Mouse (Mus musculus) midbrain, postnatal 0 days (tissue): ENCODE data around the gene Sipa1l3. TPM values are rescaled to one million over a fixed set of nuclear protein-coding genes. Genes with fewer than 3 reads are reported as not detected.

Experiments
- ATAC-seq: fragments of 200-750 bp; cut with Nextera tagmentation; 2 replicates; pipeline ENCODE4 v1.8.0; 2017; ENCODE audit warnings: moderate number of reproducible peaks, mild to moderate bottlenecking, moderate TSS enrichment, moderate library complexity; ENCODE audit not compliant: low FRiP score
- DNase-seq: peaks from one replicate; pipeline ENCODE4 v3.0.0-alpha.2; 2015; ENCODE audit warnings: low spot score
- H3K27ac ChIP-seq: fragments of 300-500 bp; sonication (generic); 2 replicates; pipeline ENCODE4 v1.5.1; 2014; ENCODE audit warnings: low read depth, mild to moderate bottlenecking, low read length, mixed read lengths
- H3K27me3 ChIP-seq: fragments of 300-500 bp; sonication (generic); 2 replicates; pipeline ENCODE4 v1.6.1; 2014; ENCODE audit warnings: low read length, control low read depth, mixed read lengths; ENCODE audit not compliant: insufficient read depth
- H3K36me3 ChIP-seq: fragments of 300-500 bp; sonication (generic); 2 replicates; pipeline ENCODE4 v1.6.1; 2014; ENCODE audit warnings: low read length, control low read depth, mixed read lengths; ENCODE audit not compliant: insufficient read depth
- H3K4me1 ChIP-seq: fragments of 300-500 bp; sonication (generic); 2 replicates; pipeline ENCODE4 v1.6.1; 2014; ENCODE audit warnings: mild to moderate bottlenecking, control low read depth, antibody characterized with exemption, low read length, mixed read lengths; ENCODE audit not compliant: insufficient read depth
- H3K4me2 ChIP-seq: fragments of 300-500 bp; sonication (generic); 2 replicates; pipeline ENCODE4 v1.6.1; 2014; ENCODE audit warnings: low read depth, mild to moderate bottlenecking, low read length, mixed read lengths; ENCODE audit not compliant: poor library complexity, severe bottlenecking
- H3K4me3 ChIP-seq: fragments of 300-500 bp; sonication (generic); 2 replicates; pipeline ENCODE4 v1.5.1; 2014; ENCODE audit warnings: low read depth, mild to moderate bottlenecking, low read length, moderate library complexity
- H3K9ac ChIP-seq: fragments of 300-500 bp; sonication (generic); replicated peaks from 2 replicates; pipeline ENCODE4 v1.6.1; 2014; ENCODE audit warnings: mild to moderate bottlenecking, low read length, moderate library complexity, mixed read lengths; ENCODE audit not compliant: poor library complexity, severe bottlenecking
- H3K9me3 ChIP-seq: fragments of 300-500 bp; sonication (generic); 2 replicates; pipeline ENCODE4 v1.6.1; 2016; ENCODE audit warnings: low read length, control low read depth
- CTCF ChIP-seq: IDR thresholded peaks from 2 replicates; pipeline ENCODE4 v1.5.1; 2016; ENCODE audit warnings: antibody characterized with exemption, mild to moderate bottlenecking
- WGBS: fragments of 180-500 bp; shearing (Covaris S2); extraction: QIAGEN DNeasy Blood & Tissue Kit; methylation state at CpG from one replicate; pipeline ENCODE4 v1.1.7; 2014; 5-methylcytosine and 5-hydroxymethylcytosine counted together
- polyA plus RNA-seq: library from polyadenylated mRNA; unstranded; fragments of >200 nt; fragmentation: Nextera tagmentation; extraction: Ambion mirVana; gene quantifications from 2 replicates; pipeline ENCODE4 v1.2.1, GENCODE M21; 2015
- total RNA-seq: library from RNA; depleted of rRNA; stranded (reverse); fragments of >200 nt; gene quantifications from 2 replicates; pipeline ENCODE4 v1.2.3, GENCODE M21; 2014

Sipa1l3 gene
- total and polyA plus RNA-seq, 2 experiments from 2014 or later = 13.9 to 80.7 TPM

- no peak overlapping the region for H3K4me3 ChIP-seq
- DNase-seq (no peak), ATAC-seq (no peak)
- H3K9ac ChIP-seq = no peak overlapping the region
- H3K4me2 ChIP-seq = no peak overlapping the region
- H3K27ac ChIP-seq = no peak overlapping the region
- peaks cover 20% of the 10 kb centered on the region for H3K36me3 ChIP-seq
- 89% methylated on average over 8 of the region's 8 CpGs for WGBS
- TF ChIP-seq CTCF = no peak
- H3K4me1 ChIP-seq = no peaks in the 10 kb centered on the region
- H3K27me3 ChIP-seq = no peaks in the 10 kb centered on the region
- H3K9me3 ChIP-seq = no peaks in the 10 kb centered on the region
Observed at GRCm38 (mm10) chr7:29340838-29341237, 177.6 kb downstream of the Sipa1l3 start.

- Histone ChIP-seq H3K27ac (no peak overlapping the region), H3K4me1 (no peaks in the 10 kb centered on the region), H3K9ac (no peak overlapping the region), H3K27me3 (no peaks in the 10 kb centered on the region), H3K36me3 (peaks cover 22% of the 10 kb centered on the region), H3K4me3 (no peak overlapping the region), H3K4me2 (no peak overlapping the region), H3K9me3 (no peaks in the 10 kb centered on the region)
- ATAC-seq (no peak), DNase-seq (no peak)
- 92% methylated on average over 9 of the region's 9 CpGs for WGBS
- TF ChIP-seq CTCF = no peak
Observed at GRCm38 (mm10) chr7:29340247-29340646, 178.2 kb downstream of the Sipa1l3 start.

GRCm38 (mm10) chr7:29338984-29339679 lies 179.3 kb downstream of the Sipa1l3 start:
- no peak overlapping the region for H3K9ac ChIP-seq
- H3K27me3 ChIP-seq = no peaks in the 10 kb centered on the region
- no peak for DNase-seq
- H3K9me3 ChIP-seq = no peaks in the 10 kb centered on the region
- H3K27ac ChIP-seq = no peak overlapping the region
- peaks cover 22% of the 10 kb centered on the region for H3K36me3 ChIP-seq
- 75% methylated on average over 14 of the region's 14 CpGs for WGBS
- no peak overlapping the region for H3K4me2 ChIP-seq
- H3K4me3 ChIP-seq = no peak overlapping the region
- no peak for TF ChIP-seq CTCF
- no peak for ATAC-seq
- H3K4me1 ChIP-seq = no peaks in the 10 kb centered on the region

- ATAC-seq (no peak), DNase-seq (no peak)
- no peaks in the 10 kb centered on the region for H3K9me3 ChIP-seq
- no peak for TF ChIP-seq CTCF
- no peak overlapping the region for H3K4me3 ChIP-seq
- H3K27me3 ChIP-seq = no peaks in the 10 kb centered on the region
- H3K4me1 ChIP-seq = no peaks in the 10 kb centered on the region
- H3K27ac ChIP-seq = no peak overlapping the region
- H3K4me2 ChIP-seq = no peak overlapping the region
- peaks cover 20% of the 10 kb centered on the region for H3K36me3 ChIP-seq
- no peak overlapping the region for H3K9ac ChIP-seq
- WGBS = 88% methylated on average over 9 of the region's 9 CpGs
Observed at GRCm38 (mm10) chr7:29338351-29338919, 180.0 kb downstream of the Sipa1l3 start.

- no peaks in the 10 kb centered on the region for H3K9me3 ChIP-seq
- no peak for ATAC-seq
- no peak for DNase-seq
- peaks cover 20% of the 10 kb centered on the region for H3K36me3 ChIP-seq
- H3K27me3 ChIP-seq = no peaks in the 10 kb centered on the region
- H3K9ac ChIP-seq = no peak overlapping the region
- H3K4me3 ChIP-seq = no peak overlapping the region
- 79% methylated on average over 2 of the region's 2 CpGs for WGBS
- TF ChIP-seq CTCF = no peak
- H3K4me2 ChIP-seq = no peak overlapping the region
- no peak overlapping the region for H3K27ac ChIP-seq
- no peaks in the 10 kb centered on the region for H3K4me1 ChIP-seq
Observed at GRCm38 (mm10) chr7:29337766-29338165, 180.7 kb downstream of the Sipa1l3 start.

GRCm38 (mm10) chr7:29336795-29337319 lies 181.6 kb downstream of the Sipa1l3 start:
- ATAC-seq (no peak), DNase-seq (no peak)
- WGBS = 63% methylated on average over 9 of the region's 9 CpGs
- no peaks in the 10 kb centered on the region for H3K27me3 ChIP-seq
- no peak overlapping the region for H3K9ac ChIP-seq
- H3K4me3 ChIP-seq = no peak overlapping the region
- peak; percentile 46 for TF ChIP-seq CTCF
- no peaks in the 10 kb centered on the region for H3K9me3 ChIP-seq
- no peak overlapping the region for H3K4me2 ChIP-seq
- peaks cover 28% of the 10 kb centered on the region for H3K36me3 ChIP-seq
- H3K27ac ChIP-seq = no peak overlapping the region
- H3K4me1 ChIP-seq = no peaks in the 10 kb centered on the region
